Mouse (Mus musculus) c-Kit-positive CD71-positive TER-119-negative erythroid progenitor cells, embryonic 14.5 days (primary cell): ENCODE measurements around the gene Morn4.
A peak's percentile ranks its signal among the peaks of the same experiment; 100 is the strongest.
"Not testable (repeated sequence)": the region's sequence is repeated elsewhere in the genome, so short reads cannot be mapped to it uniquely, and the experiment has no call there.

Source experiments
- DNase-seq: peaks from one replicate; pipeline ENCODE4 v3.0.0-alpha.2; 2013; ENCODE audit warnings: low read depth

Gene Morn4

GRCm38 (mm10) chr19:42085690-42086089 lies 467 bp downstream of the Morn4 start:
- no peak for DNase-seq

- not testable (repeated sequence) for DNase-seq
These were observed 4.5 kb downstream of the Morn4 start for GRCm38 (mm10) chr19:42081613-42082012.

GRCm38 (mm10) chr19:42080469-42080868 lies 5.7 kb downstream of the Morn4 start:
- DNase-seq = no peak

- DNase-seq = no peak
These were observed 6.2 kb downstream of the Morn4 start for GRCm38 (mm10) chr19:42079950-42080349.

GRCm38 (mm10) chr19:42079006-42079405 lies 7.2 kb downstream of the Morn4 start:
- peak; percentile 25 for DNase-seq

GRCm38 (mm10) chr19:42078566-42078965 lies 7.6 kb downstream of the Morn4 start:
- no peak for DNase-seq

GRCm38 (mm10) chr19:42075992-42076391 lies 10.2 kb downstream of the Morn4 start:
- no peak for DNase-seq

- no peak for DNase-seq
These were observed 11.1 kb downstream of the Morn4 start for GRCm38 (mm10) chr19:42075051-42075450.

GRCm38 (mm10) chr19:42072802-42073201 lies 13.4 kb downstream of the Morn4 start:
- DNase-seq = no peak

- DNase-seq = no peak
These were observed 14.1 kb downstream of the Morn4 start for GRCm38 (mm10) chr19:42071886-42072608.

- no peak for DNase-seq
These were observed 14.9 kb downstream of the Morn4 start for GRCm38 (mm10) chr19:42071221-42071620.

- DNase-seq = no peak
These were observed 17.0 kb downstream of the Morn4 start for GRCm38 (mm10) chr19:42069241-42069525.

GRCm38 (mm10) chr19:42068441-42069240 lies 17.5 kb downstream of the Morn4 start:
- no peak for DNase-seq

GRCm38 (mm10) chr19:42061443-42061842 lies 24.7 kb downstream of the Morn4 start:
- no peak for DNase-seq

GRCm38 (mm10) chr19:42058426-42058825 lies 27.7 kb downstream of the Morn4 start:
- DNase-seq = no peak

- DNase-seq = no peak
These were observed 29.3 kb downstream of the Morn4 start for GRCm38 (mm10) chr19:42056719-42057409.

- no peak for DNase-seq
These were observed 30.3 kb downstream of the Morn4 start for GRCm38 (mm10) chr19:42055881-42056280.

GRCm38 (mm10) chr19:42054255-42054654 lies 31.9 kb downstream of the Morn4 start:
- DNase-seq = no peak

GRCm38 (mm10) chr19:42051948-42052347 lies 34.2 kb downstream of the Morn4 start, which contains the start of gene 4933411K16Rik:
Gene 4933411K16Rik (plus strand): TSS chr19:42052248.
- DNase-seq = no peak

- DNase-seq = no peak
These were observed 34.8 kb downstream of the Morn4 start for GRCm38 (mm10) chr19:42051351-42051750.

GRCm38 (mm10) chr19:42050251-42050650 lies 35.9 kb downstream of the Morn4 start:
- DNase-seq = no peak

- DNase-seq = peak; percentile 55
These were observed 40.7 kb downstream of the Morn4 start, which contains the start of gene Hoga1 for GRCm38 (mm10) chr19:42045269-42046102. Gene Hoga1 (plus strand): TSS chr19:42045610.
